Mouse (Mus musculus) 3134 (cell line): ENCODE measurements around the gene Olfr1371.
"Not testable (repeated sequence)": the region's sequence is repeated elsewhere in the genome, so short reads cannot be mapped to it uniquely, and the experiment has no call there.

ENCODE experiments used
- DNase-seq: peaks from one replicate; pipeline ENCODE4 v3.0.0-alpha.2; 2011; ENCODE audit warnings: low spot score; ENCODE audit not compliant: insufficient read length; ENCODE audit errors: extremely low read depth

The Olfr1371 gene

GRCm38 (mm10) chr11:52227053-52227452 lies 13.3 kb upstream of the Olfr1371 start:
- DNase-seq, result no peak

GRCm38 (mm10) chr11:52225986-52226599 lies 12.3 kb upstream of the Olfr1371 start:
- no peak for DNase-seq

GRCm38 (mm10) chr11:52223968-52224682 lies 10.3 kb upstream of the Olfr1371 start:
- DNase-seq, result no peak

GRCm38 (mm10) chr11:52222891-52223290 lies 9.1 kb upstream of the Olfr1371 start:
- peak; percentile 34 for DNase-seq

GRCm38 (mm10) chr11:52221921-52222320 lies 8.1 kb upstream of the Olfr1371 start:
- DNase-seq, result not testable (repeated sequence)

GRCm38 (mm10) chr11:52220282-52220681 lies 6.5 kb upstream of the Olfr1371 start:
- DNase-seq, result no peak

GRCm38 (mm10) chr11:52196496-52197023 lies 17.2 kb downstream of the Olfr1371 start:
- not testable (repeated sequence) for DNase-seq

- DNase-seq, result not testable (repeated sequence)
These were observed 33.1 kb downstream of the Olfr1371 start for GRCm38 (mm10) chr11:52180651-52181050.

GRCm38 (mm10) chr11:52179897-52180296 lies 33.9 kb downstream of the Olfr1371 start:
- DNase-seq, result not testable (repeated sequence)

GRCm38 (mm10) chr11:52168461-52168860 lies 45.3 kb downstream of the Olfr1371 start:
- DNase-seq, result no peak

- not testable (repeated sequence) for DNase-seq
These were observed 45.9 kb downstream of the Olfr1371 start for GRCm38 (mm10) chr11:52167901-52168302.

GRCm38 (mm10) chr11:52167126-52167525 lies 46.7 kb downstream of the Olfr1371 start:
- no peak for DNase-seq

GRCm38 (mm10) chr11:52163926-52164325 lies 49.9 kb downstream of the Olfr1371 start:
- DNase-seq, result no peak
